ENCODE assay signal across 12 mouse cellular contexts in genomic region chr10:77209261-77209660, GRCm38 (mm10). TPM values are rescaled to one million over a fixed set of nuclear protein-coding genes. Genes with fewer than 3 reads are reported as not detected.
A peak's percentile ranks its signal among the peaks of the same experiment; 100 is the strongest.
DNase-seq lines count a peak whose midpoint lies in the region; ATAC-seq and TF ChIP-seq lines count a peak whose summit lies in the region.
"Had no signal": no experiment of that assay in that cellular context is flagged by ENCODE, and none has a peak within 500 bp of the region (broad histone marks: within the 10 kb centered on the region; RNA-seq: fewer than 3 reads in every experiment).

No protein-coding gene starts in this region.

- H3K9ac ChIP-seq in kidney, embryonic 15.5 days: no peak overlapping the region
- H3K9ac ChIP-seq: forebrain, postnatal 0 days had no signal

- no peak overlapping the region for H3K4me2 ChIP-seq in kidney, embryonic 15.5 days

- no peaks in the 10 kb centered on the region for H3K36me3 ChIP-seq in kidney, embryonic 15.5 days
- H3K36me3 ChIP-seq in E14TG2a.4 (ENCODE audit: insufficient read depth, low read length): no peaks in the 10 kb centered on the region

- no peak for ATAC-seq in kidney, embryonic 15.5 days (replicated peaks; ENCODE audit: low FRiP score)
- ATAC-seq: forebrain, postnatal 0 days had no signal

- no peaks in the 10 kb centered on the region for H3K9me3 ChIP-seq in kidney, embryonic 15.5 days (replicated peaks)
- H3K9me3 ChIP-seq in E14TG2a.4 (ENCODE audit: low read length): peaks cover 8% of the 10 kb centered on the region

- peak; percentile 36 for DNase-seq in gastrocnemius, adult 2 months
- no peak for DNase-seq in gastrocnemius, postnatal 4 days (ENCODE audit: low spot score in 2 of 2)
- peak; percentile 54 for DNase-seq in kidney, adult 18-20 months
- peak; percentile 56 for DNase-seq in kidney, postnatal 14 days
- DNase-seq in lung, adult 2 months: no peak
- DNase-seq: cerebellum, adult 2 months; embryo, embryonic 11 days; forebrain, postnatal 0 days; lung, adult 18-20 months had no signal

- H3K27me3 ChIP-seq in kidney, embryonic 15.5 days: no peaks in the 10 kb centered on the region
- peaks cover 4% of the 10 kb centered on the region; the same call in 1 of the 2 replicates for H3K27me3 ChIP-seq in E14TG2a.4 (ENCODE audit: insufficient read depth, low read length)

- H3K4me3 ChIP-seq in gastrocnemius, adult 2 months: no peak overlapping the region
- no peak overlapping the region for H3K4me3 ChIP-seq in kidney, embryonic 15.5 days (replicated peaks)
- peak overlapping the region; percentile 33 for H3K4me3 ChIP-seq in E14TG2a.4 (replicated peaks; ENCODE audit: low read length)
- H3K4me3 ChIP-seq in lung, adult 2 months (replicated peaks; ENCODE audit: extremely low read depth, low read depth, low read length): no peak overlapping the region

- H3K4me1 ChIP-seq in kidney, embryonic 15.5 days: peaks cover 57% of the 10 kb centered on the region
- H3K4me1 ChIP-seq in E14TG2a.4 (replicated peaks; ENCODE audit: low read depth, low read length): peaks cover 68% of the 10 kb centered on the region
- H3K4me1 ChIP-seq in lung, adult 2 months (ENCODE audit: control insufficient read depth, insufficient read depth, low read length): peaks cover 12% of the 10 kb centered on the region

- H3K27ac ChIP-seq in gastrocnemius, adult 2 months: no peak overlapping the region; the same call in 1 of the 2 replicates
- no peak overlapping the region for H3K27ac ChIP-seq in kidney, embryonic 15.5 days

- 50% methylated on average over 5 of the region's 5 CpGs for WGBS in kidney, embryonic 15.5 days
- WGBS in lung, adult 2 months: 80% methylated on average over 5 of the region's 5 CpGs

- intact Hi-C loops in gastrocnemius, adult 2 months (cut with DNase I): loop anchor here (5.0 kb wide), 1 partner anchor 43 kb away; no protein-coding TSS in a partner anchor

- TF ChIP-seq CTCF in gastrocnemius, adult 2 months (IDR thresholded peaks at IDR 0.05): no peak
- TF ChIP-seq CTCF in E14TG2a.4 (conservative IDR thresholded peaks at IDR 0.05; ENCODE audit: low read length): no peak
- no peak for TF ChIP-seq CTCF in lung, adult 2 months (IDR thresholded peaks at IDR 0.05; ENCODE audit: insufficient read depth, low read length)

- no peak for TF ChIP-seq POLR2A in lung, adult 2 months (IDR thresholded peaks at IDR 0.05; ENCODE audit: borderline replicate concordance, extremely low read depth, low read depth, low read length)

RNA-seq across cellular contexts. Expression of gene Col18a1, which starts 42.9 kb away (rescaled TPM):
- total RNA-seq in gastrocnemius, adult 2 months (2021): 1 to 10 TPM; 3.8 to 6.0 TPM
- 10 to 100 TPM; 93.9 to 94.1 TPM for total RNA-seq in gastrocnemius, postnatal 4 days (2021)
- polyA plus RNA-seq in kidney, embryonic 15.5 days (2015; fragmentation: Nextera tagmentation; extraction: Ambion mirVana): 195 and 206 TPM in 2 replicates
- 38.1 and 39.3 TPM in 2 replicates for polyA plus RNA-seq in lung, adult 2 months (2012; rRNA removed)
- total RNA-seq: megakaryocyte, adult 5-6 weeks had no signal

RNA-seq across cellular contexts. Expression of gene Pofut2, which starts 49.8 kb away (rescaled TPM):
- 10 to 100 TPM; 21.9 to 25.2 TPM for total RNA-seq in gastrocnemius, adult 2 months (2021)
- total RNA-seq in gastrocnemius, postnatal 4 days (2021): 10 to 100 TPM; 66.7 to 70.2 TPM
- polyA plus RNA-seq in kidney, embryonic 15.5 days (2015; fragmentation: Nextera tagmentation; extraction: Ambion mirVana): 118 and 134 TPM in 2 replicates
- polyA plus RNA-seq in lung, adult 2 months (2012; rRNA removed): 81.3 and 81.6 TPM in 2 replicates

Comparison
In these comparisons a context has a peak if more than half of its experiments do, and no peak if none do; other contexts are left out.
1. DNase-seq: peak in gastrocnemius, adult 2 months (single experiment), kidney, adult 18-20 months (single experiment) and kidney, postnatal 14 days (single experiment); none in gastrocnemius, postnatal 4 days (0 of 2) and lung, adult 2 months (single experiment).
2. RNA of gene Col18a1, which starts 42.9 kb away (total RNA-seq): 93.9 to 94.1 TPM in gastrocnemius, postnatal 4 days; 3.8 to 6.0 TPM in gastrocnemius, adult 2 months; every median in the first group is over 10 times any median in the second.